Mouse (Mus musculus): ENCODE data around the gene Mphosph9. TPM values are rescaled to one million over a fixed set of nuclear protein-coding genes. Genes with fewer than 3 reads are reported as not detected.

Gene Mphosph9
- total and polyA plus RNA-seq, 3 experiments: 10.4 to 60.8 (median 10.9) TPM

- H3K79me2 ChIP-seq (ENCODE audit: control insufficient read depth, insufficient read depth, low read length, poor library complexity): peaks cover 45% of the 10 kb centered on the region
- peak overlapping the region; percentile 99 for H3K9ac ChIP-seq (ENCODE audit: control insufficient read depth, low read depth, low read length, poor library complexity, severe bottlenecking)
- H3K4me1 ChIP-seq (ENCODE audit: control insufficient read depth in 1 of 2, insufficient read depth in 2 of 2, low read length in 2 of 2): peaks cover 2 to 11% of the 10 kb centered on the region in 2 experiments
- peak overlapping the region; percentile 71 for H3K27ac ChIP-seq (ENCODE audit: control insufficient read depth, low read depth, low read length)
- no peaks in the 10 kb centered on the region for H3K27me3 ChIP-seq (ENCODE audit: control insufficient read depth in 1 of 2, insufficient read depth in 2 of 2, low read length in 2 of 2)
- H3K36me3 ChIP-seq (ENCODE audit: control insufficient read depth in 1 of 2, insufficient read depth in 2 of 2, low read length in 2 of 2): peaks cover 7 to 10% of the 10 kb centered on the region in 2 experiments
- peak; percentile 64 for DNase-seq (ENCODE audit: low read depth, low spot score)
- H3K9me3 ChIP-seq (replicated peaks; ENCODE audit: insufficient read depth, low read length): no peaks in the 10 kb centered on the region
- peak overlapping the region; percentile 89 to 96 for H3K4me3 ChIP-seq (ENCODE audit: control insufficient read depth in 1 of 2, insufficient read depth in 1 of 2, low read depth in 2 of 2, low read length in 2 of 2)
- TF ChIP-seq CTCF (IDR thresholded peaks at IDR 0.05 in 2 of 3, conservative IDR thresholded peaks at IDR 0.05 in 1 of 3; ENCODE audit: control insufficient read depth in 1 of 3, insufficient read depth in 1 of 3, low read depth in 2 of 3, low read length in 3 of 3, poor library complexity in 1 of 3, severe bottlenecking in 1 of 3): peak in 2 of 3 experiments; percentile 2 to 28; a peak in 3 of 6 replicates
- TF ChIP-seq ZMIZ1 (IDR thresholded peaks at IDR 0.05; ENCODE audit: low read depth, low read length): 0 out of 2 replicates have a peak, but pooled peaks have one; percentile 37
- no peak for TF ChIP-seq CHD1 (IDR thresholded peaks at IDR 0.05; ENCODE audit: low read depth, low read length)
- no peak for TF ChIP-seq KAT2A (conservative IDR thresholded peaks at IDR 0.05; ENCODE audit: low read depth, low read length)
- TF ChIP-seq POLR2A (IDR thresholded peaks at IDR 0.05; ENCODE audit: control insufficient read depth in 1 of 2, insufficient read depth in 1 of 2, low read depth in 1 of 2, low read length in 2 of 2, poor library complexity in 1 of 2): peak in 1 of 2 experiments; percentile 25; a peak in 1 of 4 replicates
- no peak for TF ChIP-seq JUND (IDR thresholded peaks at IDR 0.05; ENCODE audit: low read depth, low read length)
- TF ChIP-seq SMC3 (IDR thresholded peaks at IDR 0.05; ENCODE audit: low read depth, low read length): no peak
- no peak for TF ChIP-seq RAD21 (IDR thresholded peaks at IDR 0.05; ENCODE audit: low read depth, low read length)
- no peak for TF ChIP-seq E2F4 (IDR thresholded peaks at IDR 0.05; ENCODE audit: borderline replicate concordance, low read depth, low read length)
These were observed 24.6 kb upstream of the Mphosph9 start for GRCm38 (mm10) chr5:124352141-124352920.

GRCm38 (mm10) chr5:124351604-124352003 is 23.8 kb upstream of the Mphosph9 start:
- H3K79me2 ChIP-seq (ENCODE audit: control insufficient read depth, insufficient read depth, low read length, poor library complexity): peaks cover 45% of the 10 kb centered on the region
- H3K36me3 ChIP-seq (ENCODE audit: control insufficient read depth in 1 of 2, insufficient read depth in 2 of 2, low read length in 2 of 2): peaks cover 7 to 10% of the 10 kb centered on the region in 2 experiments
- no peak overlapping the region for H3K9ac ChIP-seq (ENCODE audit: control insufficient read depth, low read depth, low read length, poor library complexity, severe bottlenecking)
- H3K27me3 ChIP-seq (ENCODE audit: control insufficient read depth in 1 of 2, insufficient read depth in 2 of 2, low read length in 2 of 2): no peaks in the 10 kb centered on the region
- TF ChIP-seq GATA1 (IDR thresholded peaks at IDR 0.05; ENCODE audit: low read depth, low read length) (no peak), UBTF (IDR thresholded peaks at IDR 0.05; ENCODE audit: borderline replicate concordance, insufficient read depth, low read depth, low read length) (no peak), USF2 (IDR thresholded peaks at IDR 0.05; ENCODE audit: borderline replicate concordance in 1 of 2, insufficient read depth in 1 of 2, low read depth in 1 of 2, low read length in 2 of 2) (no peak), ZKSCAN1 (IDR thresholded peaks at IDR 0.05; ENCODE audit: low read depth, low read length) (no peak), NRF1 (IDR thresholded peaks at IDR 0.05; ENCODE audit: insufficient read depth, low read depth, low read length, poor library complexity, severe bottlenecking) (no peak), NELFE (IDR thresholded peaks at IDR 0.05; ENCODE audit: low read depth, low read length) (no peak), SMC3 (IDR thresholded peaks at IDR 0.05; ENCODE audit: low read depth, low read length) (no peak), MAFK (IDR thresholded peaks at IDR 0.05; ENCODE audit: borderline replicate concordance, low read depth, low read length) (no peak), CHD2 (IDR thresholded peaks at IDR 0.05; ENCODE audit: low read length) (no peak), TBP (IDR thresholded peaks at IDR 0.05; ENCODE audit: low read depth, low read length) (no peak), POLR2AphosphoS5 (IDR thresholded peaks at IDR 0.05; ENCODE audit: borderline replicate concordance, low read depth, low read length) (no peak)
- no peak overlapping the region for H3K4me3 ChIP-seq (ENCODE audit: control insufficient read depth in 1 of 2, insufficient read depth in 1 of 2, low read depth in 2 of 2, low read length in 2 of 2)
- DNase-seq (ENCODE audit: low read depth, low spot score): no peak
- H3K4me1 ChIP-seq (ENCODE audit: control insufficient read depth in 1 of 2, insufficient read depth in 2 of 2, low read length in 2 of 2): peaks cover 2 to 11% of the 10 kb centered on the region in 2 experiments
- H3K27ac ChIP-seq (ENCODE audit: control insufficient read depth, low read depth, low read length): no peak overlapping the region
- no peaks in the 10 kb centered on the region for H3K9me3 ChIP-seq (replicated peaks; ENCODE audit: insufficient read depth, low read length)

Data from MEL (cell line).